Mouse (Mus musculus) stomach, embryonic 14.5 days (tissue): ENCODE data around the gene G3bp2. TPM values are rescaled to one million over a fixed set of nuclear protein-coding genes. Genes with fewer than 3 reads are reported as not detected.

Source experiments
- ATAC-seq: fragments of 200-750 bp; cut with Nextera tagmentation; 2 replicates; pipeline ENCODE4 v1.8.0; 2017; ENCODE audit warnings: low read depth, moderate TSS enrichment; ENCODE audit not compliant: insufficient number of reproducible peaks, insufficient read depth, low FRiP score
- H3K27ac ChIP-seq: fragments of 300-500 bp; sonication (generic); 2 replicates; pipeline ENCODE4 v1.5.1; 2014; ENCODE audit warnings: mild to moderate bottlenecking, low read length, moderate library complexity, mixed read lengths
- H3K27me3 ChIP-seq: fragments of 300-500 bp; sonication (generic); 2 replicates; pipeline ENCODE4 v1.6.1; 2014; ENCODE audit warnings: low read length, control low read depth, mixed read lengths; ENCODE audit not compliant: control insufficient read depth, insufficient read depth
- H3K36me3 ChIP-seq: fragments of 300-500 bp; sonication (generic); 2 replicates; pipeline ENCODE4 v1.6.1; 2014; ENCODE audit warnings: mild to moderate bottlenecking, control low read depth, low read length, moderate library complexity, mixed read lengths; ENCODE audit not compliant: control insufficient read depth, insufficient read depth
- H3K4me1 ChIP-seq: fragments of 300-500 bp; sonication (generic); 2 replicates; pipeline ENCODE4 v1.6.1; 2014; ENCODE audit warnings: low read length, control low read depth, mixed read lengths; ENCODE audit not compliant: control insufficient read depth, insufficient read depth
- H3K4me2 ChIP-seq: fragments of 300-500 bp; sonication (generic); replicated peaks from 2 replicates; pipeline ENCODE4 v1.6.1; 2014; ENCODE audit warnings: low read depth, low read length, control low read depth
- H3K4me3 ChIP-seq: fragments of 300-500 bp; sonication (generic); 2 replicates; pipeline ENCODE4 v1.5.1; 2014; ENCODE audit warnings: low read depth, low read length, control low read depth
- H3K9ac ChIP-seq: fragments of 300-500 bp; sonication (generic); replicated peaks from 2 replicates; pipeline ENCODE4 v1.6.1; 2014; ENCODE audit warnings: low read depth, mild to moderate bottlenecking, control low read depth, low read length, moderate library complexity, mixed read lengths
- H3K9me3 ChIP-seq: fragments of 300-500 bp; sonication (generic); 2 replicates; pipeline ENCODE4 v1.6.1; 2016; ENCODE audit warnings: low read depth, low read length, control low read depth; ENCODE audit not compliant: control insufficient read depth
- WGBS: fragments of 180-500 bp; shearing (Covaris S2); extraction: QIAGEN DNeasy Blood & Tissue Kit; methylation state at CpG from one replicate; pipeline ENCODE4 v1.1.7; 2014; 5-methylcytosine and 5-hydroxymethylcytosine counted together
- polyA plus RNA-seq: library from polyadenylated mRNA; unstranded; fragments of >200 nt; fragmentation: Nextera tagmentation; extraction: Ambion mirVana; gene quantifications from 2 replicates; pipeline ENCODE4 v1.2.1, GENCODE M21; 2014

The G3bp2 gene
- polyA plus RNA-seq, 1 experiment from 2014 or later, result 205 TPM

DNA sequence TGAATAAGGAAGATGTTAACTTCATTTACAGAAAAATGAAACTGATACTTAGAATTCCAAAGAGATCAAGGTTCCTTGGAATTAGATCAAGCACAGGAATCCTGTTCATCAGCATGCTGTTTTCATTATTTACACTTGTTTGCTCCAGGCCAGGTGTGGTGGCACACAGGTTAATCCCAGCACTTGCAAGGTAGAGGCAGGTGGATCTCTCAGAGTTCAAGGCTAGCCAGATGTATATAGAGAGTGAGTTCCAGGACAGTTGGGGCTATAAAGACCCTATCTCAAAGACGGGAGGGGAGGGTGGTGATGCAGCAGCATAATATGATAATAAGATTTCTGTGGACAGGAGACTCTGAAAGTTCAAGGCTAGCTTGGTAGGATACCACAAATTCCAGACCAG, 3.1 kb downstream of the G3bp2 start:
- H3K4me2 ChIP-seq, result no peak overlapping the region
- no peaks in the 10 kb centered on the region for H3K27me3 ChIP-seq
- peaks cover 11% of the 10 kb centered on the region for H3K4me1 ChIP-seq
- no peak overlapping the region for H3K9ac ChIP-seq
- H3K27ac ChIP-seq, result no peak overlapping the region
- no peak overlapping the region for H3K4me3 ChIP-seq
- no peaks in the 10 kb centered on the region; the same call in 1 of the 2 replicates for H3K36me3 ChIP-seq
- no peak for ATAC-seq
- H3K9me3 ChIP-seq, result no peaks in the 10 kb centered on the region
- 83% methylated on average over 1 of the region's 1 CpGs for WGBS

DNA sequence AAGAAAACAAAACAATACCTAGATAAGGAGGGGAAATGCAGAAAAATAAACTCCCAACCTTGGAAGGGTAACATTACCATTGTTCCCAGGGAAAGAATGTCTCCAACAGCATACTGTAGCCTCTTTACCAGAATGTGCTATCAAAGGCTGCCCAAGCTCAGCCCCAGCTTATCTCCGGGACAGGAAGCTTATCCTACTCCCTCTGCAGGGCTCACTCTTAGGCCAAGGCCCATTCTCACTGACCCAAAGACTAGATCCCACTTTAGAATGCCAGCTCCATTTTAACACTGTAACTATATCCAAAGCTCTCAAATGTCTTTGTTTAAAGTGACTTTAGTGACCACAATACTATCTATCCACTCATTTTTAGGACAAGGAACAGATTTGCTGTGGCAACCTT, 4.2 kb downstream of the G3bp2 start:
- Histone ChIP-seq H3K27ac (no peak overlapping the region), H3K4me3 (no peak overlapping the region), H3K9ac (no peak overlapping the region), H3K4me1 (peaks cover 11% of the 10 kb centered on the region), H3K4me2 (no peak overlapping the region), H3K27me3 (no peaks in the 10 kb centered on the region), H3K9me3 (no peaks in the 10 kb centered on the region), H3K36me3 (no peaks in the 10 kb centered on the region; the same call in 1 of the 2 replicates)
- WGBS, result 50% methylated on average over 1 of the region's 1 CpGs
- ATAC-seq, result no peak

DNA sequence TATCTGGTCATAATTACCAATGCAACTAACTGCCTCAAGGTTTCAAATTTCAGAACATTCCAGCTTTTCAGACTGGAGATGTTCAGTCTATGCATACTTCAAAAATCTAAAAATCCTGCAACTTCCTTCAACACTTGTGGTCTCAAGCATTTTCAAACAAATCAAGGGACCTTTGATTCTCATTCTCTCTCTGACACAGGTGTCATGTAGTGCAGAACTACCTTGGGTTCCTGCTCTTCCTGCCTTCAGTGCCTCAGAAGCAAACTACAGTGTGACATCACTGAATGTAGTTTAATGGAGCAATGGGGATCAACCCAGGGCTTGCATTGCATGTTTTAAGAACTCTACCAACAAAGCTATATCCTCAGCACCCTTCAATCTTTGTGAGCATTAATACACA, 4.8 kb downstream of the G3bp2 start:
- ATAC-seq, result no peak
- no peak overlapping the region for H3K4me2 ChIP-seq

DNA sequence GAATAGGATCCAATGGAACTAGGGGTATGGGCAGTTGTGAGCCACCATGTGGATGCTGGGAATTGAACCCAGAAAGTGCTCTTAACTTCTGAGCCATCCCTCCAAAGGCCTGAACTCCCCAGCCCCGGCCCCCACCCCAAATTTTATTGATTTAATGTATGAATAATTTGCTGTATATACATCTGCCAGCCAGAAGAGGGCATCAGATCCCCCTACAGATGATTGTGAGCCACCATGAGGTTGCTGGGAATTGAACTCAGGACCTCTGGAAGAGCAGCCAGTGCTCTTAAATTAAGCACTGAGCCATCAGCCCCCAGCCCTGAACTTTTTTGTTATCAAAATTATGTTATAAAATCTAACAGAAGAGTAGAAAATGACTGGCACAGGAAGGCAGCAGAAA, 7.2 kb downstream of the G3bp2 start:
- peaks cover 5% of the 10 kb centered on the region; the same call in 1 of the 2 replicates for H3K36me3 ChIP-seq
- WGBS, result 79% methylated on average over 1 of the region's 1 CpGs
- H3K4me1 ChIP-seq, result 0 out of 2 replicates have a peak, but pooled peaks cover 1% of the 10 kb centered on the region
- no peaks in the 10 kb centered on the region for H3K9me3 ChIP-seq
- no peak overlapping the region for H3K4me3 ChIP-seq
- no peak overlapping the region for H3K9ac ChIP-seq
- H3K27ac ChIP-seq, result no peak overlapping the region
- no peak overlapping the region for H3K4me2 ChIP-seq
- no peak for ATAC-seq
- H3K27me3 ChIP-seq, result no peaks in the 10 kb centered on the region

More for the DNA sequence above, 4.8 kb downstream of the G3bp2 start:
- H3K9me3 ChIP-seq, result no peaks in the 10 kb centered on the region
- H3K4me1 ChIP-seq, result peaks cover 11% of the 10 kb centered on the region
- no peaks in the 10 kb centered on the region for H3K27me3 ChIP-seq
- H3K9ac ChIP-seq, result no peak overlapping the region
- H3K4me3 ChIP-seq, result no peak overlapping the region
- H3K27ac ChIP-seq, result no peak overlapping the region
- no peaks in the 10 kb centered on the region; the same call in 1 of the 2 replicates for H3K36me3 ChIP-seq

DNA sequence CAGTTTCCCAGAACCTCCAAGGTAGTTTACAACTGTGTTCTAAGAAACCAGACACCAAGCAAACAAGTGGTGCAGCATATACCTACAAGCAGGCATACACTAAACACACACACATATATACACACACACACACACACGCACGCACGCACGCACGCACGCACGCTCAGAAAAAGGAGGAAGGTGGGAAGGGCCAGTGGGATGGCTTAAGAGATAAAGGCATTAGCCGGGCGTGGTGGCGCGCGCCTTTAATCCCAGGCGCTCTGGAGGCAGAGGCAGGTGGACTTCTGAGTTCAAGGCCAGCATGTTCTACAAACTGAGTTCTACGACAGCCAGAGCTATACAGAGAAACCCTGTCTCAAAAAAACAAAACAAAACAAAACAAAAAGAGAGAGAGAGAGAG, 9.5 kb downstream of the G3bp2 start:
- Histone ChIP-seq H3K27ac (no peak overlapping the region), H3K9ac (no peak overlapping the region), H3K36me3 (peaks cover 5% of the 10 kb centered on the region; the same call in 1 of the 2 replicates), H3K4me2 (no peak overlapping the region), H3K4me1 (no peaks in the 10 kb centered on the region), H3K27me3 (no peaks in the 10 kb centered on the region), H3K4me3 (no peak overlapping the region), H3K9me3 (no peaks in the 10 kb centered on the region)
- 85% methylated on average over 14 of the region's 14 CpGs for WGBS
- no peak for ATAC-seq

DNA sequence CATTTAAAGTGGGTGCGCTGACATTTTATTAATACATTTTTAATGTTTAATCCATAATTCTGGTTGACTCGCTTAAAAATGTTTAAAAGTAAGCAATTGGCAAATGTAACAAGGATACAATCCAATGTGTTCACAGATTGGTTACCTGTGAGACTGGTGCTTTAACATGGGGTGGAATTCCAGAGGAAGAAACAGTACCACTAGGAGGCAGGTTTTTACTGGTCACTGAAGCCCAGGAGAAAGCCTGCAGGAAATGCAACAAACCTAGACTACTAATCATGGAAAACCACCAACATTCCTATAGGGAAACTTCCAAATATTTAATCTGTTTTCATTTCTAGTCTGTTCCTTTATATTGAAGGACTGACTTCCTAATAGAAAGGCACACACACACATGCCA, 20.3 kb downstream of the G3bp2 start:
- no peak for ATAC-seq
- Histone ChIP-seq H3K36me3 (peaks cover 45% of the 10 kb centered on the region), H3K9me3 (no peaks in the 10 kb centered on the region), H3K27me3 (no peaks in the 10 kb centered on the region), H3K4me1 (no peaks in the 10 kb centered on the region), H3K27ac (no peak overlapping the region), H3K4me2 (no peak overlapping the region), H3K4me3 (no peak overlapping the region), H3K9ac (no peak overlapping the region)
- WGBS, result 94% methylated on average over 2 of the region's 2 CpGs

DNA sequence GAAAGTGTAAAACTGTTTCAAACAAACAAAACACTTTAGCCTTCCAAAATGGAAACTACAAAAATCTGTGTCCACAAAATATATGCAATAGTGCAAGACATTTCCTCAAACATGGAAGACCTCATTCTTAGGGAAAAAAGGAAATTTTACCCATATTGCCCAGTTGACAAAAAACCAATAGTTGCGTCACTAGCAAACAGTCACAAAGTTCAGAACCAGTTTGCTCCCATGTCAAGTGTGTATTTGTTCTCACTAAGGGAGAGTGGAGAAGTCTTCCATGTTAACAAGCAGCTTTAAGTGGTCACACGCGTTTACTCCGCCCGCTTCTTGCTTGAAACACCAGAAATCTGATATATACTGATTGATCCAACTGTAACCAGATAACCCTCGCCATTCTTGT, 30.7 kb downstream of the G3bp2 start:
- no peak overlapping the region for H3K9ac ChIP-seq

DNA sequence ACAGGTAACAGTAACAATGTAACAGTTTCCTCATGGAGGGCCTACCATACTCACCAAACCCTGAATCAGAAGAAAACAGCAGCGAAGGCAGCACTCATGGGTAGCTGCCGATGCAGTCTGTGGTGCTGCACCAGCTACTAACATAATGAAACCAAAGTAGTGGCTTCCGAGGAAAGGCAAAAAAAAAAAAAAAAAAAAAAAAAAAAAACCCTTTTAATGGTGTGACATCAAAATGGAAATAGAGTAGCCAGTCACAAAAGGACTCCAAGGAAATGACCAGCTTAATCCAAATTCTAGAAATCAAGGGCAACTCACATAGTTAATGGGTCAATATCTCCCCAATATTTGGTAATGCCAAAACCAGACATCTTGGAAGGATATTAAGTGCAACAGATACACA, 33.1 kb downstream of the G3bp2 start:
- Histone ChIP-seq H3K27ac (no peak overlapping the region), H3K4me3 (no peak overlapping the region), H3K36me3 (peaks cover 27% of the 10 kb centered on the region), H3K27me3 (no peaks in the 10 kb centered on the region), H3K4me2 (no peak overlapping the region), H3K4me1 (no peaks in the 10 kb centered on the region), H3K9me3 (no peaks in the 10 kb centered on the region), H3K9ac (no peak overlapping the region)
- WGBS, result 88% methylated on average over 3 of the region's 3 CpGs
- ATAC-seq, result no peak

More for the DNA sequence above, 30.7 kb downstream of the G3bp2 start:
- H3K27me3 ChIP-seq, result no peaks in the 10 kb centered on the region
- peaks cover 49% of the 10 kb centered on the region for H3K36me3 ChIP-seq
- H3K4me3 ChIP-seq, result no peak overlapping the region
- WGBS, result 89% methylated on average over 6 of the region's 6 CpGs
- no peak for ATAC-seq
- H3K4me2 ChIP-seq, result no peak overlapping the region
- H3K4me1 ChIP-seq, result no peaks in the 10 kb centered on the region
- no peak overlapping the region for H3K27ac ChIP-seq
- H3K9me3 ChIP-seq, result no peaks in the 10 kb centered on the region

DNA sequence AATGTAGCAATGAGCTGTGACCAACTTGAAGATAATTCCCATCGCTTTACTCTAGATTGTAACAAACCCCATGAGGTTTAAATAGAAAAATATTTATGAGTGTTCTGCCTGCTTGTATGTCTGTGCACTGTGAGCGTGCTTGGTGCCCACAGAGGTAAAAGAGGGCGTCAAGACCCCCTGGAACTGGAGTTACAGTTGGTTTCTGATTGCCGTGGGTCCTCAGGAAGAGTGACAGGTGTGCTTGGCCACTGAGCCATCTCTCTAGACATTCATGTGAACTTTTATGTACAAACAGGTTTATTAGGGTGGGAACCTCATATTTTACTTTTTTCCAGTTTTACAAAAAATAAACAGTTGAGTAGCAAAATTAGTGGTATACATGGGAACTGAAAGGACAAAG, 39.7 kb downstream of the G3bp2 start, which contains the start of gene Cdkl2:
TSS of gene Cdkl2 (minus strand) at position 101 of the 400 bp plus-strand sequence.
- Histone ChIP-seq H3K27ac (no peak within 1 kb of the TSS), H3K9ac (peak within 1 kb of the TSS; percentile 57), H3K4me3 (peak within 1 kb of the TSS; percentile 70), H3K4me1 (no peaks in the 10 kb centered on the region; the same call in 1 of the 2 replicates), H3K27me3 (no peaks in the 10 kb centered on the region), H3K9me3 (no peaks in the 10 kb centered on the region), H3K36me3 (no peaks in the 10 kb centered on the region), H3K4me2 (peak within 1 kb of the TSS; percentile 48)
- WGBS, result 66% methylated on average over 4 of the region's 4 CpGs
- ATAC-seq, result no peak
